Mouse (Mus musculus): ENCODE data around the gene Adcyap1r1. TPM values are rescaled to one million over a fixed set of nuclear protein-coding genes. Genes with fewer than 3 reads are reported as not detected.

Adcyap1r1 gene
- polyA plus RNA-seq, 1 experiment, result not detected

- no peak for TF ChIP-seq GATA1 (IDR thresholded peaks at IDR 0.05; ENCODE audit: low read length)
- TF ChIP-seq TAL1 (IDR thresholded peaks at IDR 0.05; ENCODE audit: low read length), result no peak
- H3K36me3 ChIP-seq (ENCODE audit: control insufficient read depth), result no peaks in the 10 kb centered on the region
- no peaks in the 10 kb centered on the region for H3K4me1 ChIP-seq (ENCODE audit: control insufficient read depth)
- no peak overlapping the region for H3K4me3 ChIP-seq (replicated peaks)
- no peaks in the 10 kb centered on the region for H3K27me3 ChIP-seq (ENCODE audit: control insufficient read depth)
- H3K9me3 ChIP-seq (ENCODE audit: control insufficient read depth, low read length), result no peaks in the 10 kb centered on the region
Observed at GRCm38 (mm10) chr6:55520237-55521095, 68.7 kb downstream of the Adcyap1r1 start.

DNA sequence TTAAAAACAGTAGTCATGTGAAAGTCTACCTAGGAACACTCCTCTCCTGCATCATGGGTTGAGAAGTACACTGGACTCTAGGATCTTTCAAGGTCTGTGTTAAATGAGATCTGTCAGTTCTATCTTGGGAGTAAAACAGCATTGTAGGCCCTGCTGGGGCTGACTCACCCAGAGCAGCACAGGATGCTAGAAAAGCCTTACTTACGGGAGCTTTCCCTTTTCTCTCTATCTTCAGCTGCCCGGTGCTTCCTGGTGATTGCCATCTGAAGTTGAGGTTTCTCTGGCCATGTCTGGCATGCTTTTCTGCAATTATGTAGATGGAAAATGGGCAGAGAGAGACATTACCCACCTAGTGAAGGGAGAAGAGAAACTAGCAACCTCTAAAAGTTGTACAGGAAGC is 84.7 kb downstream of the Adcyap1r1 start:
- Histone ChIP-seq H3K4me3 (replicated peaks) (no peak overlapping the region), H3K27me3 (ENCODE audit: control insufficient read depth) (no peaks in the 10 kb centered on the region), H3K4me1 (ENCODE audit: control insufficient read depth) (no peaks in the 10 kb centered on the region)

DNA sequence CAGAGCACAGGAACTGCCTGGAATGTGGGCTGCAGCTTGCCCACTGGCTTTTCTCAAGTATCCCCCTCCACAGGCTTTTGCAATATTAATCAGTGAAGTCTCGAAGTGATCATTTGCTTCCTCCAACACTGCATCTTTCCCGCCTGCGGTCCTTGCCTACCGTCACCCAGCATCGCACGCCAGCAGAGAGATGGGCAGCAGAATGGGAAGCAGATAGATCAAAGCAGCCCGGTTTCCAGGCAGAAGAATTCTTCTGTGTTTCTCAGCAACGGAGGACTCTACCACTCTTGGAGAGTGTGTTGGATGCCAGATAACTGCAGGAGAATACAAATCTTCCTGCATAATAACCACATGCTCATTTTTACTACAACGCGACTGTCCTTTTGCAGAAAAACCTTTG is 87.4 kb downstream of the Adcyap1r1 start:
- no peaks in the 10 kb centered on the region for H3K9me3 ChIP-seq (ENCODE audit: control insufficient read depth, low read length)
- no peak overlapping the region for H3K4me3 ChIP-seq (replicated peaks)
- H3K36me3 ChIP-seq (ENCODE audit: control insufficient read depth), result no peaks in the 10 kb centered on the region
- H3K4me1 ChIP-seq (ENCODE audit: control insufficient read depth), result no peaks in the 10 kb centered on the region
- TF ChIP-seq GATA1 (IDR thresholded peaks at IDR 0.05; ENCODE audit: low read length) (no peak), TAL1 (IDR thresholded peaks at IDR 0.05; ENCODE audit: low read length) (no peak)
- no peaks in the 10 kb centered on the region for H3K27me3 ChIP-seq (ENCODE audit: control insufficient read depth)

More for the DNA sequence above, 84.7 kb downstream of the Adcyap1r1 start:
- no peaks in the 10 kb centered on the region for H3K36me3 ChIP-seq (ENCODE audit: control insufficient read depth)
- no peak for TF ChIP-seq TAL1 (IDR thresholded peaks at IDR 0.05; ENCODE audit: low read length)
- no peak for TF ChIP-seq GATA1 (IDR thresholded peaks at IDR 0.05; ENCODE audit: low read length)
- 0 out of 2 replicates have a peak, but pooled peaks cover 2% of the 10 kb centered on the region for H3K9me3 ChIP-seq (ENCODE audit: control insufficient read depth, low read length)

DNA sequence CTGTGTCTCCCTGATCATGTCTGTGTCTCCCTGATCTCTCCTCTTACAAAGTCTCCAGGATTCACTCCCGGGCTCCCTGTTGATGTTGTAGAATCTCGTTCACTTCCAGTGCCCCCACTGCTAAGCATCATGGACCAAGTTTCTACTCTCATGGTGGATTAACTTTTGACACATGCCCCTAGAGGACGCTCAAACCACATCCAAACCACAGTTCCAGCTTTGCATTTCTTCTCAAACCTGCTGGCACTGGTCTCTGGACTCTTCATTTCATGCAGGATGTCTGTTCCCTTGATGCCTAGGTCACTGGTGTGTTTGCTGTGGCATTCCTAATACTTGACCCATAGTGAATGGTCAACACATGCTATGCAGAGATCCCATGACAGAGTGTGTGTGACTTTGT is 90.6 kb downstream of the Adcyap1r1 start:
- H3K36me3 ChIP-seq (ENCODE audit: control insufficient read depth), result no peaks in the 10 kb centered on the region
- TF ChIP-seq TAL1 (IDR thresholded peaks at IDR 0.05; ENCODE audit: low read length) (no peak), GATA1 (IDR thresholded peaks at IDR 0.05; ENCODE audit: low read length) (no peak)
- H3K27me3 ChIP-seq (ENCODE audit: control insufficient read depth), result no peaks in the 10 kb centered on the region
- H3K4me1 ChIP-seq (ENCODE audit: control insufficient read depth), result no peaks in the 10 kb centered on the region
- H3K4me3 ChIP-seq (replicated peaks), result no peak overlapping the region
- no peaks in the 10 kb centered on the region for H3K9me3 ChIP-seq (ENCODE audit: control insufficient read depth, low read length)

DNA sequence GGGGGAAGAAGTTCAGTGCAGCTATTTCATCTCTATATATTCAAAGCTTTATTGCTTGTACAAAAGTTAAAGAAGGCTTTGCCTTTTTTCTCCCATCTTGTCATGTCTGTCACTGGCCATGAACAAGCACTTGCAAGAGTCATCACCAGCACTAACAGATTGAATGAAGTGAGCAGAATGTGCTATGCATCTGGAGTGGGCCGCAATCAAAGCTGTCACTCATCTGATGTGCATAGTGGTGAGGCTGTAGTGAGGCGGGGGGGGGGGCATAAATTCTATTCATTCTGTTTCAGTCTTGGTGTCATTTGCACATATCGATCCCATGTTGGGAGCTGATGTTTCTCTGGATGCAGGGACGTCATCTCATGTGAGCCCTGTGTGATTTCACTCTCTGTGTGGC is 91.6 kb downstream of the Adcyap1r1 start:
- TF ChIP-seq GATA1 (IDR thresholded peaks at IDR 0.05; ENCODE audit: low read length) (no peak), TAL1 (IDR thresholded peaks at IDR 0.05; ENCODE audit: low read length) (no peak)
- Histone ChIP-seq H3K27me3 (ENCODE audit: control insufficient read depth) (no peaks in the 10 kb centered on the region), H3K4me3 (replicated peaks) (no peak overlapping the region), H3K36me3 (ENCODE audit: control insufficient read depth) (no peaks in the 10 kb centered on the region), H3K9me3 (ENCODE audit: control insufficient read depth, low read length) (no peaks in the 10 kb centered on the region), H3K4me1 (ENCODE audit: control insufficient read depth) (no peaks in the 10 kb centered on the region)

DNA sequence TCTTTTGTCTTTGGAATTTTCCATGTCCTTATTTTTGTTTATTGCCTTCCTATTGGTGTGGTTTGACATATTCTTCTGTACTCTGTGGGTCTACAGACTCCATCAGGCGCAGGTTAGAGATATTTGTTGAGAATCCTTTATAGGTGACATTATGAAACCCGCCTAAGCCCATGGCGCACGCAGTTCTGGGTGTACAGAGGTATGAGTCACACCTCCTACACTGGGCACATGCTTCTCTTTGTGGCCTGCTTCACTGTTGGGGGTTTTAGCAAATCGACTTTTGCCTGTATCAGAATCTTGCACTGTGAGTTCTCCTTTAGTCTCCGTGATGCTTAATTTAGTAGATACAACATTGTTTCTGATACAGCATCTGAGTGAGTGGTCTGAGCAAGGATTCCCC is 97.4 kb downstream of the Adcyap1r1 start:
- Histone ChIP-seq H3K27me3 (ENCODE audit: control insufficient read depth) (no peaks in the 10 kb centered on the region), H3K4me3 (replicated peaks) (no peak overlapping the region), H3K9me3 (ENCODE audit: control insufficient read depth, low read length) (no peaks in the 10 kb centered on the region), H3K4me1 (ENCODE audit: control insufficient read depth) (no peaks in the 10 kb centered on the region), H3K36me3 (ENCODE audit: control insufficient read depth) (no peaks in the 10 kb centered on the region)
- TF ChIP-seq TAL1 (IDR thresholded peaks at IDR 0.05; ENCODE audit: low read length), result no peak
- TF ChIP-seq GATA1 (IDR thresholded peaks at IDR 0.05; ENCODE audit: low read length), result no peak

GRCm38 (mm10) chr6:55550926-55551325 is 99.1 kb downstream of the Adcyap1r1 start:
- H3K4me3 ChIP-seq (replicated peaks), result no peak overlapping the region
- no peaks in the 10 kb centered on the region for H3K4me1 ChIP-seq (ENCODE audit: control insufficient read depth)
- no peaks in the 10 kb centered on the region for H3K36me3 ChIP-seq (ENCODE audit: control insufficient read depth)
- TF ChIP-seq GATA1 (IDR thresholded peaks at IDR 0.05; ENCODE audit: low read length), result no peak
- no peak for TF ChIP-seq TAL1 (IDR thresholded peaks at IDR 0.05; ENCODE audit: low read length)
- no peaks in the 10 kb centered on the region for H3K9me3 ChIP-seq (ENCODE audit: control insufficient read depth, low read length)
- no peaks in the 10 kb centered on the region for H3K27me3 ChIP-seq (ENCODE audit: control insufficient read depth)

Other genes starting within 250 kb of the Adcyap1r1 start
- 0.01 TPM in 1 of 2 replicates, not detected in the other for gene Mindy4, start 248.6 kb upstream of the Adcyap1r1 start, polyA plus RNA-seq (2012)
- 7.5 and 8.6 TPM in 2 replicates for gene Aqp1, start 115.5 kb upstream of the Adcyap1r1 start, polyA plus RNA-seq (2012)
- not detected in 2 replicates for gene Ghrhr, start 75.7 kb upstream of the Adcyap1r1 start, polyA plus RNA-seq (2012)
- gene Neurod6, start 229.3 kb downstream of the Adcyap1r1 start, polyA plus RNA-seq (2012), result not detected in 2 replicates